Mouse (Mus musculus) kidney, adult 2 months (tissue): ENCODE measurements around the gene Rps6kb2.
"Not testable (repeated sequence)": the region's sequence is repeated elsewhere in the genome, so short reads cannot be mapped to it uniquely, and the experiment has no call there.

Experiments
- CTCF ChIP-seq: fragments of 200-500 bp; conservative IDR thresholded peaks from 2 replicates; pipeline ENCODE4 v1.5.1; 2011; ENCODE audit warnings: low read depth, mild to moderate bottlenecking, control low read depth, low read length, moderate library complexity, mixed read lengths; ENCODE audit not compliant: insufficient read depth, insufficient read length
- POLR2A ChIP-seq: fragments of 200-500 bp; IDR thresholded peaks from one replicate; pipeline ENCODE4 v1.6.1; 2011; ENCODE audit warnings: low read depth, low read length, control low read depth

GRCm38 (mm10) chr19:4125268-4125667, 37.9 kb downstream of the Rps6kb2 start:
- not testable (repeated sequence) for TF ChIP-seq POLR2A, CTCF
